Mouse (Mus musculus) embryo, embryonic 10 days (tissue): ENCODE results near the gene Polr1b.

Source experiments
- DNase-seq: peaks from one replicate; pipeline ENCODE4 v3.0.0-alpha.2; 2015; ENCODE audit warnings: low spot score

Gene Polr1b

GRCm38 (mm10) chr2:129100784-129101310 lies at the start of gene Polr1b:
Polr1b (plus strand) TSS chr2:129100995.
- DNase-seq, result peak; percentile 97

- DNase-seq, result no peak
Measured at GRCm38 (mm10) chr2:129052451-129052983, 48.3 kb upstream of the Polr1b start.

DNA sequence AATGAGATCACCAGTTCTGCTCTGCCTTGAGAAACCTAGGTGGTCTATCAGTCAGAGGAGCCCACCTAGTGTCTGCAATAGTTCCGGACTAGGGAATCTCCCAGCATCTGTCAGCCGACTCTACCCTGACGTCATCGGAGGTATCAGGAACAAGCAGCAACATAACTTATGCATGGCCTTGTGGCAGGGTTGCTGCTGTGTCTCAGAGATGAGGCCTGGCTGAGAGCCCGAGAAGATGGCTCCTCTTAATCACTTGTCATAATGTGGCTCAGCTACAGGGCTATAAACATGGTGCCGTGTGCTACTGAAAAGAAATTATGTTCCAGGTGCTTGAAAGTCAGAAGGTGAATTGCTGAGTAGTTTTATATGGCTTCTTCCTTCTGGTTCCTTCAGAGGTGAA lies 45.1 kb upstream of the Polr1b start:
- DNase-seq, result no peak

- peak; percentile 25 for DNase-seq
Measured at GRCm38 (mm10) chr2:129056597-129056996, 44.2 kb upstream of the Polr1b start.

- DNase-seq, result no peak
Measured at GRCm38 (mm10) chr2:129057256-129057655, 43.5 kb upstream of the Polr1b start.

- DNase-seq, result no peak
Measured at GRCm38 (mm10) chr2:129057920-129058361, 42.9 kb upstream of the Polr1b start.

DNA sequence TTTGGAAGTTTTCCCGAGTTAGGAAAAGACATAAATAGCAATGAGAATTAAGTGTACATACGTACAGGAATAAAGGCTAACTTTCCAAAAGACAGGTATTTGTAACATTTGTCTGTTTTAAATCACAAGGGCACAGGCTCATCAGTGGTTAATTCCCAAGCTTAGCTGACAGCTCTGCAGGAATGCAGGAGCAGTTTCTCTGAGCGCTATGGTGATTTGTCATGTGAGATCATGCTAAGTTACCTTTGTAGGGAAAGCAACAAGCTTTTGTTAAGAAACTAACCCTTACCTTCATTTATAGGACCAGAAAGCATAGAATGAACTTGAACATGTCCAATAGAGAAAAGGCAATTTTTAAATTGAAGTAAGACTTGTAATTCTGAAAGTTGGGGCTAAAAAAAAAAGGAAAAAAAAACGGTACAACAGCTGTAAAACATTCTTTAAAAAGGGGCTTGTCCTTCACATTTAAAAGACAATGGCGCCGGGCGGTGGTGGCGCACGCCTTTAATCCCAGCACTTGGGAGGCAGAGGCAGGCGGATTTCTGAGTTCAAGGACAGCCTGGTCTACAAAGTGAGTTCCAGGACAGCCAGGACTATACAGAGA lies 39.2 kb upstream of the Polr1b start:
- DNase-seq, result peak; percentile 9

GRCm38 (mm10) chr2:129065437-129066282 lies 35.1 kb upstream of the Polr1b start, which contains the start of gene Ttl:
Ttl (plus strand) TSS chr2:129065942.
- peak; percentile 77 for DNase-seq

- DNase-seq, result peak; percentile 76
Measured at GRCm38 (mm10) chr2:129066326-129066725, 34.5 kb upstream of the Polr1b start.

DNA sequence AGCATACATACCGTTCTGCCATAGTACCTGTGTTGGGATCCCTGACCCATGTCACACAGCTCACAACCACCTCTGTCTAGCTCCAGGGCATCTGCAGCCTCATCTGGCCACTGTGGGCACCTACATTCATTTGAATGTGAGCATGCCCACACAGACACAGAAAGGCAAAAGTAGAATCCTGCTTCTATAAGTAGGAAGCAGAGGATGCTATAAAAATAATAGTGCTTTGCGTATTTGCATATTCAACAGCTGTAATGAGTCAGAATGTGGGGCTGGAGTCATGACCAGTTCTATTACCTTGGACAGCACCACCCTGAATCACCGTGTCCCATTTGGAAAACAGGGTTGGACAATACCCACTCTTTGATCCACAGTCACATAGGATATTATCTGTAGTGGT lies 30.5 kb upstream of the Polr1b start:
- DNase-seq, result no peak

DNA sequence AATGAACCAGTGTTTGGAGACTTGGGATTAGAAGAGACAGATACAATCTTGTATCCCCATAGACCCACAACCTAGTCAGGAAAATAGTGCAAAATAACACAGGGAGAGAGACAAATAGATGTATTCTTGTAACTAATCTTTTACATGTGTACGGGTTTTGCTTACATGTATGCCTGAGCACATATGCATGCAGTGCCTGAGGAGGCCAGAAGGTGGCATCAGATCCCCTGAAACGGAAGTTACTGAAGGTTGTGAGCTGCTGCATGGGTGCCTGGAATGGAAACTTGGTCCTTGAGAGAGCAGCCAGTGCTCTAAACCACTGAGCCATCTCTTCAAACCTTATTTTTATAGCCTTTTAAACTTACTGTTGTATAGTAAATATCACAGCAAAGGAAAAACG lies 22.5 kb upstream of the Polr1b start:
- peak; percentile 45 for DNase-seq

DNA sequence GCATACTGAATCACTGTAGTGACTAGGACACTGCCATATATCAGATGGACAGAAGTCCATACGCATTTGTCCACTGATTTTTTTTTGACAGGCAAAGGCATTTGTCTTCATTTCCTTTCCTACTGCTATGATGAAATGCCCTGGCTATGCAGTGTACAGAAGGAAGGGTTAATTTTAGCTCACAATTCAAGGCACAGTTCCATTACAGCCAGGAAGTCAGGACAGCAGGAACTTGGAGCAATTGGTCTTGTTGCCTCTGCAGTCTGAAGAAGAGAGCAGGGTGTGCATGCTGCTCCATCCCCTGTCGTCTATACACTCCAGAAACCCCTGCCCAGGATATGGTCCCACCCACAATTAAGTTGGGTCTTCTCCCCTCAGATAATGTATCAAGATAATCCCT lies 21.6 kb upstream of the Polr1b start:
- no peak for DNase-seq

DNA sequence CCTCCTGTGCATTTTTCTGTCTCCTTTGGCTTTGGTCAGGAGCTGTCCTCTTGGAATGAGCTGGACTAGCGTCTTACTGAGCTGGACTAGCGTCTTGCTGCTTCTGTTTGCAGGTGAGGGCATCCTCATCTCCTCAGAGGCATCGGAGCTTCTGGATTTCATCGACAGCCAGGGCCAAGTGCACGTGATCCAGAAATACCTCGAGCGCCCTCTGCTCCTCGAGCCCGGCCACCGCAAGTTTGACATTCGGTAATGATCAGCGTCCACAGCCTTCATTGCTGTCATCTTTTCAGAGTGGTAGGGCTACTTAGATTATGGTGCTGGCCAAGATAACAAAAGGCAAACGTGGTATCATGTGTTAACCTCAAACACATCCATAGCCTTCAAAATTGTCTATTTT lies 19.7 kb upstream of the Polr1b start:
- DNase-seq, result no peak

DNA sequence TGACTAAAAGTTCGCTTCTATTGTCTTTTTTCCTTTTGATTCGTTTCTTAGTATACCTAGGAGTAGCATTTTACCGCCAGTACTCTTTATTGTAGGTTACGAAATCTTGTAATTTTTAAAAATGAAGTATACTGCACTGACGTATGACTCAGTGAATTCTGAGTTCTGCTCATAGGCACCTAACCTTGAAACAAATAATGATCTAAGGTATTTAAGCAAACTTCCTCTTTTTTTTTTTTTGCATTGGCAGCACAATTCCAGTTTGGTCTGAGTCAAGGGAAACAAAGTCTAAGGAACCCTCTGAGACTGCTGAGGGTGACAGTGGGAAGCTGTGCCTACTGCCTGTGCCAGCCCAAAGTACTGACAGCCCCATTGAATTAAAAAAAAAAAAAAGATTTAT lies 17.3 kb upstream of the Polr1b start:
- no peak for DNase-seq

- DNase-seq, result peak; percentile 38
Measured at GRCm38 (mm10) chr2:129084959-129085358, 15.8 kb upstream of the Polr1b start.

DNA sequence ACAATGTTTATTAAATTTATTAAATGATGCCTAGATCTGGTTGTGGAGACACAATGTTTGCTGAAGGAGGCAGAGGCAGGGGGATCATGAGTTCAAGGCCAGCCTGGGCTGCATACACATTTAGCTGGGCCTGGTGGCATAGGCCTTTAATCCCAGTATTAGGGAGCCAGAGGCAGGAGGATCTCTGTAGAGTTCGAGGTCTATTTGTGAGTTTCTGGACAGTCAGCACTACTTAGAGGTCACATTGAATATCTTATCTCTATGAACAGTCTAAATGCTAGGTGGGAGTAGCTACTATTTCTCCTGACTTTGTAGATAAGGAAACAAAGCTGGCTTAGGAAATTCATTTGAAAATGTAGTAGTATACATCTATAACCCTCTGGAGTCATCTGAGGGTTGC lies 13.3 kb upstream of the Polr1b start:
- no peak for DNase-seq

DNA sequence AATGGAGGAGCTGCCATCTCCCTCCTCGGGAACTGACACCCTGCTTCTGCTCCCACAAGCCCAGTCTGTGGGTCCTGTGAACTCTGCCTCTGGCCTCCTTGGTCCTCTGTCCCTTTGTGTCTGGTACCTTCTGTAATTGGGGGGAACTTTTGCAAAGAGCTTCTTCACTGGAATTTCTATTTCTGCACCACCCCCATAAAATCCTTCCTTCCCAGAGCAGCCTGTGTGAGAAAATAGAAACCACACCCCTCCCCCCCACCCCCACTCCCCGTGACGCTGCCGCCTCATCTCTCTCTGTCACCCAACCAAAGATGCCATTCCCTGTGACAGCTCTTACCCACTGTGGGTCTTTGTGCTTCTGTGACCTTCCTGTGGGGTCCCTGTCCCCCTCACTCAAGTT lies 10.4 kb upstream of the Polr1b start:
- DNase-seq, result no peak

- no peak for DNase-seq
Measured at GRCm38 (mm10) chr2:129092810-129093209, 8.0 kb upstream of the Polr1b start.

- no peak for DNase-seq
Measured at GRCm38 (mm10) chr2:129093926-129094724, 6.7 kb upstream of the Polr1b start.

DNA sequence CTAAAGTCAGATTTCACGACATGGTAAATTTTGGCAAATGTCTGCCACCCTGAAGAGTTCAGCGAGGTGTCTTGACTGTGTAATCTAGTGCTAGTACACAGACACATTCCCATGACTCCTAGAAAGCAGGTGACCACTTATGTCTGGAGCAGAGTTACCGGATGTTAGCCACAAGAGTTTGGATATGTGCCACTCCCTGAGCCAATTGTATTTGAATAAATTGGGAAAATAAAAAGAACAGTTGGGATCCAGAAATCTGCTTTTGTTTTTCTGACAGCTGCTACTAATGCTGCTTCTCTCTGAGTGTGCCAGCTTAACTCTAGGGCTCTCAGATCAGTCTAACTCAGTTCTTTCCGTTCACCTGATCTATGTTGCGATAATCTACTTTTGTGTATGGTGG lies 12.1 kb downstream of the Polr1b start:
- DNase-seq, result no peak

GRCm38 (mm10) chr2:129115706-129116367 lies 15.0 kb downstream of the Polr1b start:
- no peak for DNase-seq

DNA sequence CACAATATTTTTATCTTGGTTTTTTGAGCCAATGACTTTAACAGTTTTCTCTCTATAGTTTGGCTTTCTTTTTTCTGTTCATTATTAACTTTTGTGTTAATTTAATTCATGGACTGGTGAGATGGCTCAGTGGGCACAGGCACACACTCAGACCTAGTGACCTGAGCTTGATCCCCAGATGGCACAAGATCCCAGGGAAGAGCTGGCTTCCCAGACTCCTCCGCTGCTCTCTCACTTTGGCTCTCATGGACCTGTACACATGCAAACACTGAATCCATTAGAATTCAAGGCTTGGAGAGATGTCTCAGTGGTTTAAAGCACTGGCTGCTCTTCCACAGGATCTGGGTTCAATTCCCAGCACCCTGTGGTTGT lies 15.6 kb downstream of the Polr1b start:
- no peak for DNase-seq
